Mouse (Mus musculus) fat pad, adult 2 months (tissue): ENCODE results near the gene Psma4.

Experiments used
- DNase-seq: peaks from one replicate; pipeline ENCODE4 v3.0.0-alpha.2; 2011; ENCODE audit warnings: low read depth, low spot score; ENCODE audit errors: extremely low read depth

The Psma4 gene

DNA sequence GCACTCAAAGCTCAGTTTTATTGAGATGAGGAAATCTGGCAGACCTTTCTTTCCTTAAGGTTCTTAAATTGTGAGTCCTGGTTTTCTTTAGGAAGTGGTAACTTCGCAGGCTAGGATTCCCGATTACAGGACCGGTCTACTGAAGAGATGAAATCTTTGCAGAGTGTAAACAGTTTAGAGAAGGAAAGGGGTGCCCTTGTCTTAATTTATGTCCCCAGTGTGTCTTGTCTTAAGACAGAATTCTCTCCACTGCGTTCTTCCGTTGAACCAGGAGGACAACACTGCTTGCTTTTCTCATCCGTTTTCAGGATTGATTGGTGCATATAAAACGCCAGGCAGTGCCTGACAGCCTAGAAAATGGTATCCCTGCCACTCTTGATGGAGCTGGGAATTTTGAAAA, 31.8 kb downstream of the Psma4 start:
- DNase-seq: no peak

DNA sequence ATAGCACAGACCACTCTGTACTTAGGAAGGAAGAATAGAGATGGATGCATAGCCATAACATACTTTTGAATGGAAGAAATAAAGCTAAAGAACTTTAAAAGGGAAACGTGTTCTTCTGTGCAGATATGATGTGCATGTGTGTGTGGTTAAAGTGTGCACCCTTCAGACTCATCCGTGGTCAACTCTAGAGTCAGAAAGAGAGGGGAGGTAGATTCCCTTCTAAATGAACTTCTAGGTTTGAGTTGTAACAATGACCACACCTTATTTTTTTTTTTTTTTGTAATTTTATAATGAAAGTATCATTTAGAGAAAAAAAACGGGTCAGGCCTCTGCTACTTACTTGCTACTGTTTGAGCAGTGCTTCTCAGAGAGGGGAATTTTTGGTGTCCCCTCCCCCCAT, 39.8 kb downstream of the Psma4 start:
- DNase-seq: no peak

DNA sequence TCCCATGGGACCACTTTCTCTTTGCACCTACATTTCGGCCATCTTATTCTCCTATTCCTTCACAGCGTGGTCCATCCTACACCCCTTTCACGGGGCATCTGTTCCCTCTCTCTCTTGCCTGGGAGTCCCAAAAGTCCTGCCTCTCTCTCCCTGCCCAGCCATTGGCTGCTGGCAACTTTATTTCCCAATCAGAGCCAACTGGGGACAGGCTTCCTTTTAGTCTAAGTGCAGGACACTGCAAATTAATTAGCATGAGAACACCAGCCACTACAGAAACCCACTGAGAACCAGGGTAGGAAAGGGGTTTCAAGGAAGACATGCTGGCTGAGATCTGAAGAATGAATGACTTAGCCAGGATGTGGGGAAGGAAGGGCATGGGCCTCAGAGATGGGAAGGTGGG, 43.8 kb downstream of the Psma4 start:
- no peak for DNase-seq

DNA sequence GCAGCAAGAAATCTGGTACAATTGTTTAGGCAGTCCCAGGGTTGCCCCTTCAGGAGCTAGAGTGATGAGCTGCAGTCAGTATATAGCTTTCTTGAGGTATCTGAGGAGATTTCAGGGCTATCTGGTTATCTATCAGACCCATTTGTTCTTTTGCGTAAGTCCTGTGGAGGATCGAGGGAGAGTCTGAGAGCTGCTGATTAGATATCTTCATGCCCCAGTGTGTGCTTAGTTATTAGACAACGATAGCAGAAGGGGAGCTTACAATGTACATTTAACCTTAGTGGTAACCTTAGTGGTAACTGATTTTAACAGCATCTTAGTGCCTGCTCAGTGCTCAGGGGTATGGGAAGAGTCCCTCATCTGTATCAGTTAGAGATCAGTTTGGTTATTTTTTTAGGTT, 45.1 kb downstream of the Psma4 start:
- DNase-seq: no peak

DNA sequence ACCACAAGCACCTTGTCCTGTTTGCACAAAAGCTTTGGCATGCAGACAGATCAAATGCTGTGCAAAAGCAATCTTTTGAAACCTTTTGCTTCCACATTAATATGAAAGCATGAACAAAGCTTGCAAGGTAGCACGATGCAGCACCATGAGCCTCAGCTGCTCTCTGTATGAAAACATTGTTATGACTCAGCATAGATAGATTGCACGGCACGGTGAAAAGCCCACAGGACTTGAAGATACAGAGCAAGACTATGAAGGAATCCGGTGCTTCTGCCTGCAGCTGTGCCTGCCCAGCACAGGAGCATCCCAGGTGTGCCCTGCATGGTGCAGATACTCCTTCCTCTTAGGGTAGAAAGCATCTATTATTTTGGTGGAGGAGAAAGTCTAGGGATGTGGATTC, 53.0 kb downstream of the Psma4 start:
- DNase-seq: no peak
